Mouse (Mus musculus) MEL (cell line): ENCODE measurements around the gene Defb43.

Experiments used
- CTCF ChIP-seq, 3 experiments: IDR thresholded peaks in 2 of 3; conservative IDR thresholded peaks in 1 of 3; 2 replicates each; pipeline ENCODE4 v1.5.1; 2011 to 2012; ENCODE audit warnings: low read length in 3 of 3, low read depth in 2 of 3, mild to moderate bottlenecking in 2 of 3, improper control_type of control experiment in 1 of 3, inconsistent platforms in 1 of 3, mixed read lengths in 1 of 3, moderate library complexity in 1 of 3; ENCODE audit not compliant: control insufficient read depth in 1 of 3, insufficient read depth in 1 of 3, poor library complexity in 1 of 3, severe bottlenecking in 1 of 3
- RAD21 ChIP-seq: IDR thresholded peaks from 2 replicates; pipeline ENCODE4 v1.6.1; 2011; ENCODE audit warnings: mild to moderate bottlenecking, low read depth, low read length, improper control_type of control experiment

- TF ChIP-seq CTCF (IDR thresholded peaks at IDR 0.05 in 2 of 3, conservative IDR thresholded peaks at IDR 0.05 in 1 of 3; ENCODE audit: control insufficient read depth in 1 of 3, insufficient read depth in 1 of 3, low read depth in 2 of 3, low read length in 3 of 3, poor library complexity in 1 of 3, severe bottlenecking in 1 of 3) (no peak), RAD21 (no peak)
Measured at GRCm38 (mm10) chr14:63020524-63021156, 9.1 kb downstream of the Defb43 start.
